Mouse (Mus musculus) heart, embryonic 10.5 days (tissue): ENCODE data around the gene Psmd8. TPM values are rescaled to one million over a fixed set of nuclear protein-coding genes. Genes with fewer than 3 reads are reported as not detected.
"Not testable (repeated sequence)": the region's sequence is repeated elsewhere in the genome, so short reads cannot be mapped to it uniquely, and the experiment has no call there.

ENCODE experiments used
- DNase-seq: peaks from one replicate; pipeline ENCODE4 v3.0.0-alpha.2; 2017; ENCODE audit warnings: low spot score
- H3K27ac ChIP-seq: fragments of 300-500 bp; sonication (generic); 2 replicates; pipeline ENCODE4 v1.5.1; 2016; ENCODE audit warnings: mild to moderate bottlenecking
- H3K27me3 ChIP-seq: fragments of 300-500 bp; sonication (generic); 2 replicates; pipeline ENCODE4 v1.6.1; 2016; ENCODE audit warnings: mild to moderate bottlenecking; ENCODE audit not compliant: poor library complexity, insufficient read depth, severe bottlenecking
- H3K36me3 ChIP-seq: fragments of 300-500 bp; sonication (generic); 2 replicates; pipeline ENCODE4 v1.6.1; 2016; ENCODE audit warnings: mild to moderate bottlenecking, moderate library complexity
- H3K4me1 ChIP-seq: fragments of 300-500 bp; sonication (generic); 2 replicates; pipeline ENCODE4 v1.6.1; 2016; ENCODE audit warnings: mild to moderate bottlenecking
- H3K4me3 ChIP-seq: fragments of 300-500 bp; sonication (generic); 2 replicates; pipeline ENCODE4 v1.5.1; 2016; ENCODE audit warnings: mild to moderate bottlenecking, moderate library complexity
- H3K9me3 ChIP-seq: fragments of 300-500 bp; sonication (generic); 2 replicates; pipeline ENCODE4 v1.6.1; 2016; ENCODE audit warnings: mild to moderate bottlenecking, moderate library complexity
- WGBS: fragments of 180-500 bp; shearing (Covaris S2); methylation state at CpG from one replicate; pipeline ENCODE4 v1.1.7; 2016; 5-methylcytosine and 5-hydroxymethylcytosine counted together
- polyA plus RNA-seq: library from polyadenylated mRNA; unstranded; fragments of >200 nt; fragmentation: Nextera tagmentation; extraction: Ambion mirVana; gene quantifications from 2 replicates; pipeline ENCODE4 v1.2.1, GENCODE M21; 2016

Psmd8 gene
- polyA plus RNA-seq, 1 experiment from 2014 or later = 267 TPM

DNA sequence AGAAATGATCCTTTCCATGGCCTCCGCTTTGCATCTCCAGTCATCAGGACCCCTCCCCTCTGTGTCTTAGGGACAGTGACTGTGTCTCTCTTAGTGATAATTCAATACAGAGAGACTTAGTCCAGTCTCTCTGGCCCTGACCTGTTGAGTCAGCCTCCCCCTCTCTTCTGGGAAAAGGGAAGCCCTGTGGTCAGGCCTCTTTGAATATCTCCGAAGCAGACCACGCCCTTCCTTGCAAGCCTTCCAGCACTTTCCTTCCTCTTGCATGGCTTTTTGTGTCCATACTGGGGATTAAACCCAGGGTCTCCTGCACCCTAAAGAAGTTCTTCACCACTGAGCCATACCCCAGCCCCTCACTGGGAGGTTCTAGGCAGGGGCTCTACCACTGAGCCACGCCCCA is 36.5 kb downstream of the Psmd8 start:
- DNase-seq = no peak
- Histone ChIP-seq H3K9me3 (no peaks in the 10 kb centered on the region), H3K36me3 (no peaks in the 10 kb centered on the region), H3K4me3 (no peak overlapping the region), H3K27ac (no peak overlapping the region), H3K27me3 (no peaks in the 10 kb centered on the region; the same call in 1 of the 2 replicates), H3K4me1 (no peaks in the 10 kb centered on the region)
- 87% methylated on average over 4 of the region's 4 CpGs for WGBS

DNA sequence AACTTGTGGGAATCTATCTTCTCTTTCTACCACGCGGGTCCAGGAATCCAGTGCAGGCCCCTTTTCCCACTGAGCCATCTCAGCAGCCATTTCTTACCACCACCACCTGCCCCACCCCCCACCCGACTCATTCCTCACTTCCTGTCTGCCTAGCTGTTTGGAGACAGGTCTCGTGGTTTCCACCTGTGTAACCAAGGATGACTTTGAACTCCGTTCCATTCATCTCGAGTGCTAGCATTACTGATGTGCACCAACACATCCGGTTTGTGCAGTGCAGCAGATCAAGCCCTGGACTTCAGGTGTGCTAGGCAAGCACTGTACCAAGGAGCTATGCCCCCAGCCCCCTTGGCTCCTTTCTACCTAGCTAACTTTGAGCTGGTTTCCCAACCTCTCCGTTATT is 39.1 kb downstream of the Psmd8 start:
- H3K4me3 ChIP-seq = no peak overlapping the region
- DNase-seq = no peak
- no peaks in the 10 kb centered on the region for H3K4me1 ChIP-seq
- peaks cover 9% of the 10 kb centered on the region for H3K27me3 ChIP-seq
- WGBS = 80% methylated on average over 8 of the region's 8 CpGs
- no peak overlapping the region for H3K27ac ChIP-seq
- H3K36me3 ChIP-seq = no peaks in the 10 kb centered on the region
- H3K9me3 ChIP-seq = no peaks in the 10 kb centered on the region

DNA sequence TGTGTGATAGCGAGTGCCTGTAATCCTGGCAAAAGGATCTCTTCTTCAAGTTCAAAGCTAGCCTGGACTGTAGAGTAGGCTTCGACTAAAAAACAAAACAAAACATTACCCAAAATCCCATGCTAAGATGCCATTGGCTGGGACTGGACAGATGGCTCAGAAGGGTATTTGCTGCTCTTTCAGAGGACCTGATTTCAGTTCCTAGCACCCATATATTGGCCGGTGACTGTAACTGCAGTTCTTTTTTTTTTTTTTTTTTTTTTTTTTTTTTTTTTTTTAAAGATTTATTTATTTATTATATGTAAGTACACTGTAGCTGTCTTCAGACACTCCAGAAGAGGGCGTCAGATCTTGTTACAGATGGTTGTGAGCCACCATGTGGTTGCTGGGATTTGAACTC is 41.3 kb downstream of the Psmd8 start:
- H3K36me3 ChIP-seq, H3K4me3 ChIP-seq, H3K9me3 ChIP-seq, H3K27ac ChIP-seq, DNase-seq: not testable (repeated sequence)
- H3K4me1 ChIP-seq = peaks cover 12% of the 10 kb centered on the region; the same call in 1 of the 2 replicates
- 79% methylated on average over 3 of the region's 4 CpGs for WGBS
- peaks cover 27% of the 10 kb centered on the region for H3K27me3 ChIP-seq

DNA sequence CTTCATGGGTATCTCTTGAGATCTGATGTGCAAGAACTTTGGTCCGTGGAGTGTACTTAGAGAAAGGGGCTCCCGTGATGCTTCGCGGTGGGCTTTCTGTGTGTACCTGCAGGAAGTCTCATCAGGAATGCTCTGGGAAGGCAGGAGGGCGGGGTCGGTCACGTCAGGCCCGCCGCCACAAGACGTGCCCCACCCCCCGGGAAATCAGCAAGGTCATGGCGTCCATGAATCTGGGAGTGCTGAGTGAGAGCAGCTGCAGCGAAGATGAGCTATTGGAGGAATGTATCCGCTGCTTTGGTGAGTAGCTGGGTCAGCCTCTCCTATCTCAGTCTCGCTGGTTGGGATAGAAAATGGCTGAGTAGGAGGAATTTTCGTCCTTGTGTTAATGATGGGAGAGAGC is 43.1 kb downstream of the Psmd8 start:
- Histone ChIP-seq H3K27me3 (peaks cover 27% of the 10 kb centered on the region), H3K27ac (no peak overlapping the region), H3K4me3 (no peak overlapping the region), H3K9me3 (no peaks in the 10 kb centered on the region), H3K4me1 (peaks cover 13% of the 10 kb centered on the region; the same call in 1 of the 2 replicates), H3K36me3 (no peaks in the 10 kb centered on the region)
- 27% methylated on average over 16 of the region's 16 CpGs for WGBS
- DNase-seq = no peak

DNA sequence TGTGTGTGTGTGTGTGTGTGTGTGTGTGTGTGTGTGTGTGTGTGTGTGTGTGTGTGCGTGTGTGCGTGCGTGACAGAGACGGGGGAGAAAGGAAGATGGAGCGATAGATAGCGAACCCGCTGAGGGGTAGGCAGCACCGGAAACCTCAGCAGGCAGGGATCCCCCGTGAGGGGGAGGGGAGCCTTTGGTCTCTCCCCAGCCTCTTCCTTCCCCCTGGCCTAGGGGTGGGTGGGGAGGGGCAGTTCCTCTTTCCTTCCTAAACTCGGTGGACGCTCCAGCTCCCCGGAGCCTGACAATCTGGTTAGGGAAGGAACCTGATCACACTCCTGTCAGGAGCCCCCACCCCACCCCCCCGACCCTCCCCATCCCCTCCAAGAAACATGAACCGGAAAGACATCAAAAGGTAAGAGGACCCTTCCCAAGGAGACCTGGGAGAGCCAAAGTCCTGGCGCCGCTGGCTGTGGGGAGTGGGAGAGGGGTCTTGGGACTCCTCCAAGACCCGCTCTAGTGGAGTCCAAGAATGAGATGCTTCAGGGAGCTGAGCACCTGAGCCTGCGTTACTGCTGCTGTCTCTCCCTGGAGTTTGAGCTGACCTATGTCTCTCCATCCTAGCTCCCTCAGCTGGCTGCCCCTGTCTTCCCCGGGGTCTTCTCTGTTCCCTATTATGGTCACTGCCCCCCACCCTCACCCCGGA is 45.7 kb downstream of the Psmd8 start, which contains the start of gene Rasgrp4:
Gene Rasgrp4 (plus strand): TSS at position 159 of the 694 bp plus-strand sequence.
- Histone ChIP-seq H3K36me3 (no peaks in the 10 kb centered on the region), H3K27ac (peak within 1 kb of the TSS; percentile 52), H3K4me3 (peak within 1 kb of the TSS; percentile 51), H3K4me1 (peaks cover 13% of the 10 kb centered on the region; the same call in 1 of the 2 replicates), H3K27me3 (peaks cover 27% of the 10 kb centered on the region), H3K9me3 (no peaks in the 10 kb centered on the region)
- DNase-seq = no peak
- 2% methylated on average over 13 of the region's 20 CpGs for WGBS

DNA sequence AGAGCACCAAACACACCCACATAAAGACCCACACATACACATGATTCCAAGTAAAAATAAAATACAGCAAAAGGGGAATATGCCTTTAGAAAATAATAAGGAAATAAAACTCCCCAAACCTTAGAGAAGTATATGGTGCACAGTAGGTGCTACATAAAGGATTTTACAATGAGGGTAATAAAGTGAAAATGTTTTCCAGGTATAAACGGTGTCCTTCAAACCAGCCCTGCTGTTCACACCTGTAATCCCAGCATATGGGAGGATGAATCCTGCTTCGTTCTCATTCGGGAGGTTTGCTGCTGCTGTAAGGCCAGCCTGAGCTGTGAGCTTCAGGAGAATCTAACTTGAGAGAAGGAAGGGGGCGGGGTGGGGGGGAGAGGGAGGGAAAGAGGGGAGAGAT is 46.3 kb downstream of the Psmd8 start:
- DNase-seq = no peak
- Histone ChIP-seq H3K36me3 (no peaks in the 10 kb centered on the region), H3K27me3 (peaks cover 27% of the 10 kb centered on the region), H3K4me3 (peak overlapping the region; percentile 51), H3K27ac (0 out of 2 replicates have a peak overlapping the region, but pooled peaks have one; percentile 52), H3K4me1 (peaks cover 13% of the 10 kb centered on the region; the same call in 1 of the 2 replicates), H3K9me3 (no peaks in the 10 kb centered on the region)
- WGBS = 5% methylated on average over 4 of the region's 4 CpGs

DNA sequence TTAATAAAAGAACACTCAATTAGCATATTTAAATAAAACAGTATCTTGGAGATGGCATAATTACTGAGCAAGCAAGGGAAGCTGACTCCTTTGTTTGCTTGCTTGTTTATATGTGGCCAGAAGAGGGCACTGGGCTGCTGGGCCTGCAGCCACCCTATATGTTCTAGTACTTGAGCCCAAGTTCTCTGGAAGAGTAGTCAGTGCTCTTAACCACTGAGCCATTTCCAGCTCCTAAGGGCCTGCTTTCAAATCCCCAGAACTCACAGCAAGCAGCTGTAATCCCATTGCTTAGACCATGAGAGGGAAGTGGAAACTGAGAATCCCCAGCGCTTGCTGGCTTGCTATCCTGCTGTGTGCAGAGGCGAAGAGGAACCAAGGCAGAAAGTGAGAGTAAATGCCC is 51.8 kb downstream of the Psmd8 start:
- no peak overlapping the region for H3K4me3 ChIP-seq
- H3K27ac ChIP-seq = no peak overlapping the region
- no peaks in the 10 kb centered on the region for H3K36me3 ChIP-seq
- no peak for DNase-seq
- WGBS = 57% methylated on average over 2 of the region's 2 CpGs
- H3K9me3 ChIP-seq = no peaks in the 10 kb centered on the region
- peaks cover 16% of the 10 kb centered on the region for H3K27me3 ChIP-seq
- H3K4me1 ChIP-seq = peaks cover 14% of the 10 kb centered on the region

DNA sequence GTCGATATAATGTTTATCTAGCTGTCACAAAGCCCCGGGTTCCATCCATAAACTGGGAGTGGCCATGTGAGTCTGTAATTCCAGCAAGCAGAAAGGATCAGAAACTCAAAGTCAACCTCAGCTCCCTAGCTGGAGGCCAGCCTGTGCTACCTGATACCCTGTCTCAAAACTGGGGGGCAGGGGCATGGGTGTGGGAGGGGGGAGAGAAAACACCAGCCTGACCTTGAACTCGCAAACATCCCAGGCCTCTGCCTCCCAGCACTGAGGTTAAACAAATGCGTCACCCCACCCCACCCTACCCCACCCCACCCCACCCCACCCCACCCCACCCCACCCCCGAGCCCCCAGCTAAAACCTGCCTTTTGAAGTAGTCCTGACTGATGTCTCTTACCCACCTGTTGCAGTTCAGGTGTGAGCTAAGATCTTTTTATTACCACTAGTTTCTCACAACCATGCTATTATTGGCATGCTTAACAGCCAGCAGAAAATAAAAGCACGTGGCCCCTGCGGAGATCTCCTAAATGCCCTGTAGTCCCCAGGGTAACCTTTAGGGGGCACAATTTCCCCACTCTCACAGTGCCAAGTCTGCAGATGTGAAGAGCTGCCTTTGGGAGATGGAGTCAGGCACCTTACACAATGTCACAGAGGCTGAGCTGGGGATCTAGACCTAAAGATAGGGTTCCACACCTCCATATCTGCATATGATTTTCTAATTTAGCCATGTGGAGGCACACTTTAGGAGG is 54.2 kb downstream of the Psmd8 start:
- 25% methylated on average over 7 of the region's 7 CpGs for WGBS
- H3K9me3 ChIP-seq = no peaks in the 10 kb centered on the region
- H3K27ac ChIP-seq = no peak overlapping the region
- no peak overlapping the region for H3K4me3 ChIP-seq
- H3K36me3 ChIP-seq = no peaks in the 10 kb centered on the region
- no peak for DNase-seq
- H3K27me3 ChIP-seq = peaks cover 17% of the 10 kb centered on the region
- H3K4me1 ChIP-seq = peaks cover 17% of the 10 kb centered on the region

DNA sequence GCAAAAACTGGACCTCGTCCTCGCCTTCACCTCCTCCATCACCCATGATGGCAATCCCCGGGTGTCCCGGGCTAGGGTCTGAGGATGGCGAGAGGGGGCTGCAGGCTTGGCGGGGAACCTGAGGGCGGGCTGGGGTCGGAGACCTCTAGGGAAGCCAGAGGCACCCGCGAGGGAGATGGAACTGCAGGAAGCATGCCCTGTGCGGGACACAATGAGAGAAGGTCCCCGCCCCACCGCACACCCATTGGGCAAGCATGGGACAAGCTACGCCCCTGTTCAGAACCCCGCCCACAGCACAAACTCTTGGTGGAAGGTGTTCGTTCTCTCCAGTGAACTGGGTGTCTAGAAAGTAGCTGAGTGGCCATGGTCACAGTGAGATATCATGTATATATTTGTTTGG is 55.5 kb downstream of the Psmd8 start, which contains the start of gene Ryr1:
Gene Ryr1 (minus strand): TSS at position 210 of the 400 bp plus-strand sequence.
- 2% methylated on average over 16 of the region's 16 CpGs for WGBS
- H3K27ac ChIP-seq = 0 out of 2 replicates have a peak within 1 kb of the TSS, but pooled peaks have one; percentile 13
- H3K4me3 ChIP-seq = peak within 1 kb of the TSS; percentile 54

More for the DNA sequence above, 55.5 kb downstream of the Psmd8 start, which contains the start of gene Ryr1:
- no peaks in the 10 kb centered on the region for H3K9me3 ChIP-seq
- H3K4me1 ChIP-seq = peaks cover 17% of the 10 kb centered on the region
- H3K27me3 ChIP-seq = peaks cover 17% of the 10 kb centered on the region
- no peaks in the 10 kb centered on the region for H3K36me3 ChIP-seq
- peak; percentile 88 for DNase-seq

Other genes starting within 250 kb of the Psmd8 start
- 319 and 371 TPM in 2 replicates for gene Actn4, start 218.4 kb downstream of the Psmd8 start, polyA plus RNA-seq
- gene Eif3k, start 198.8 kb downstream of the Psmd8 start, polyA plus RNA-seq = 289 and 329 TPM in 2 replicates
- gene Map4k1, start 198.7 kb downstream of the Psmd8 start, polyA plus RNA-seq = 9.9 and 14.3 TPM in 2 replicates
- 0.20 and 0.73 TPM in 2 replicates for gene Ryr1, start 55.5 kb downstream of the Psmd8 start, polyA plus RNA-seq
- gene Rasgrp4, start 45.9 kb downstream of the Psmd8 start, polyA plus RNA-seq = 0.74 and 0.79 TPM in 2 replicates
- gene Fam98c, start 24.5 kb downstream of the Psmd8 start, polyA plus RNA-seq = 13.3 and 14.6 TPM in 2 replicates
- gene Ggn, start 10.5 kb downstream of the Psmd8 start, polyA plus RNA-seq = 0.51 and 0.64 TPM in 2 replicates
- gene Spred3, start 10.3 kb downstream of the Psmd8 start, polyA plus RNA-seq = 1.4 and 2.7 TPM in 2 replicates
- 0.14 and 0.59 TPM in 2 replicates for gene Catsperg1, start 33.3 kb upstream of the Psmd8 start, polyA plus RNA-seq
- gene Kcnk6, start 51.8 kb upstream of the Psmd8 start, polyA plus RNA-seq = 1.7 and 2.4 TPM in 2 replicates
- 126 and 131 TPM in 2 replicates for gene Yif1b, start 57.6 kb upstream of the Psmd8 start, polyA plus RNA-seq
- gene 2200002D01Rik, start 67.8 kb upstream of the Psmd8 start, polyA plus RNA-seq = 8.2 and 9.7 TPM in 2 replicates
- 32.4 and 63.4 TPM in 2 replicates for gene Spint2, start 101.2 kb upstream of the Psmd8 start, polyA plus RNA-seq
- gene Ppp1r14a, start 108.6 kb upstream of the Psmd8 start, polyA plus RNA-seq = 6.4 and 13.8 TPM in 2 replicates
- 2.5 and 8.7 TPM in 2 replicates for gene Dpf1, start 123.2 kb upstream of the Psmd8 start, polyA plus RNA-seq